Mouse (Mus musculus): ENCODE results near the gene Itgad.
"Not testable (repeated sequence)": the region's sequence is repeated elsewhere in the genome, so short reads cannot be mapped to it uniquely, and the experiment has no call there.

The Itgad gene

DNA sequence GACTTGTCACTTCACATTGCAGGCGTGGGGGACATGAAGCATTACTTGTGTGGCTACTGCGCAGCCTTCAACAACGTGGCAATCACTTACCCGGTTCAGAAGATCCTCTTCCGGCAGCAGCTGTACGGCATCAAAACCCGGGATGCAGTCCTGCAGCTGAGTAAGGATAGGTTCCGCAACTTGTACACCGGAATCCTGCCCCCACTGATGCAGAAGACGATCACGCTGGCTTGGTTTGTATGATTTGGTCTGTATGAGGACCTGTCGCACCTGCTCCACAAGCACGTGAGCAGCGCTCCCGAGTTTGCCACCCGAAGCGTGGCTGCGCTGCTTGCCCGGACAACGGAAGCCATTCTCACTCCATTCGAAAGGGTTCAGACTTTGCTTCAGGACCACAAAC, at the start of gene Itgad:
Gene Itgad, plus strand, starts transcription at position 301 of the 400 bp plus-strand sequence.
- no peak for DNase-seq

- no peak for DNase-seq
These were observed 48.9 kb upstream of the Itgad start for GRCm38 (mm10) chr7:128105246-128105645.

- DNase-seq = no peak
These were observed 46.7 kb upstream of the Itgad start for GRCm38 (mm10) chr7:128107462-128107861.

- DNase-seq = no peak
These were observed 43.9 kb upstream of the Itgad start for GRCm38 (mm10) chr7:128110314-128110713.

DNA sequence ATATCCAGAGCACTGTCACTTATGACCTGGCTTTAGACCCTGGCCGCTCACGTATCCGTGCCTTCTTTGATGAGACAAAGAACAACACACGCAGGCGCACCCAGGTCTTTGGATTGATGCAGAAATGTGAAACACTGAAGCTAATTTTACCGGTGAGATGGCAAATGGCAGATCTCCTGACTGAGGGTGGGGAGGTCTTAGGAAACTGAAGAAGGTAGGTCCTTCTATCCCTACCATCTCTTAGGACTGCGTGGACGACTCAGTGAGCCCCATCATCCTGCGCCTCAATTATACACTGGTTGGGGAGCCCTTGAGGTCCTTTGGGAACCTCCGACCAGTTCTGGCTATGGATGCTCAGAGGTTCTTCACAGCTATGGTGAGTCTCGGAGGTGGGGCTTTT, 42.0 kb upstream of the Itgad start:
- DNase-seq = no peak

- no peak for DNase-seq
These were observed 39.6 kb upstream of the Itgad start for GRCm38 (mm10) chr7:128114371-128115105.

DNA sequence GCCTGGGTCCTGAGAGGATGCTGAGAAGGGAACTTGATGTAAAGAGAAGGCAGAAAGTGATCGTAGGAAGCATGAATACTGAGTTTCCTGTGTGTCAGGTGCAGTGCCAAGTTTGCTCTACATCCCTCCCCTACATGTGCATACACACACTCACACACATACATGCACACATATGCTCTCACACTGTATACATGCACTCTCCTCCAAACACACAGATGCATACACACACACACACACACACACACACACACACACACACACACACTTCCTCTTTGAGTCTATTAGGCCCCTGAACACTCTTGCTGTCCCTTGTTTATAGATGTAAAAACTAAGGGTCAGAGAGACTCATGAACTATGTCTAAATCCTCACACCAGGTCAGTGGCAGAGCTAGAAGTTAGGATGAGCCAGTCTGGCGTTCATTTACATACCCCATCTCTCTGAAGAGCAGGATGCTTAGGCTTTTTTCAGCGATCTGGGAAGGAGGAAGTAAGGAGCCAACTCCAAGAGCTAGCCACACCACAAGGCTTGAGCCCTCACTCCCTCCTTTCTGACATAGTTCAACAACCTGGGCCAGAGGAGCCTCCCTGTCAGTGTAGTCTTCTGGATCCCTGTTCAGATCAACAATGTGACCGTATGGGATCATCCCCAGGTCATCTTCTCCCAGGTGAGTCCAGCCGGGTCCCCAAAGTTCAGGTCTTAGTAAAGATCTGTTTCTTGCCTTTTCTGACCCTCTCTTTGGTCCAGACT, 38.8 kb upstream of the Itgad start:
- DNase-seq = no peak

GRCm38 (mm10) chr7:128116396-128116795, 37.8 kb upstream of the Itgad start:
- DNase-seq = no peak

DNA sequence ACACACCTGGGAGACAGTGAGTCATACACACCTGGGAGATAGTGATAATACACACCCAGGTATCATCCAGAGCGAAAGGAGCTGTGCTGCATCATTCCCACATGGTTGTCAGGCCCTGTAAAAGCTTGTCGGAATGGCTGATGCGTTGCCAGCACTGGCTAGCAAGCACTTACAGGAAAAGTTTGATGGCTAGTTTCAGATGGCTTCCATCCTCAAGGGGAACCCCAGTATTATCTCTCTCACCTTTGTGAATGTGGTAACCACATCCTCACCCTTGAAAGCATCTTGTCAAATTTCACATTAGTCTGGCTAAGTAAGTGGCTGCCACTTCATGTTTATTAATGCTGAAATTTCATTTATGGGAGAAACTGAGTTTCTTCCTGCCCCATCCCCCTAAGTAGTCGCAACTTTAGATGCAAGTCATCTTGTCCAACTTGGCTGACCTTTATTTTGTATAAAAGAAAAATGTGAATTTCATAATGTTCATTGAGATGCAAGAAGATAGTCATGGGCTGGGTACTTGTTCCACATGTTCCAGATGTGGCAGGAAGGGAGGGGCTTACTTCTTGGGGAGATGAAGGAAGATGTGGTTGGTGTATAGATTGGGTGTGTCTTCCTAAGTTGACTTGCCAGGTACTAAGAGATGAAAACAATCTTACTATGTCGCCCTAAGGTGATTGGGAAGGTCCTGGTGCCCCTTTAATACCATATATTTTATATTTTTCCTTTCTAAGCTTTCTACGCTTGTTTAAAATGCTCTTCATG, 34.3 kb upstream of the Itgad start:
- no peak for DNase-seq

DNA sequence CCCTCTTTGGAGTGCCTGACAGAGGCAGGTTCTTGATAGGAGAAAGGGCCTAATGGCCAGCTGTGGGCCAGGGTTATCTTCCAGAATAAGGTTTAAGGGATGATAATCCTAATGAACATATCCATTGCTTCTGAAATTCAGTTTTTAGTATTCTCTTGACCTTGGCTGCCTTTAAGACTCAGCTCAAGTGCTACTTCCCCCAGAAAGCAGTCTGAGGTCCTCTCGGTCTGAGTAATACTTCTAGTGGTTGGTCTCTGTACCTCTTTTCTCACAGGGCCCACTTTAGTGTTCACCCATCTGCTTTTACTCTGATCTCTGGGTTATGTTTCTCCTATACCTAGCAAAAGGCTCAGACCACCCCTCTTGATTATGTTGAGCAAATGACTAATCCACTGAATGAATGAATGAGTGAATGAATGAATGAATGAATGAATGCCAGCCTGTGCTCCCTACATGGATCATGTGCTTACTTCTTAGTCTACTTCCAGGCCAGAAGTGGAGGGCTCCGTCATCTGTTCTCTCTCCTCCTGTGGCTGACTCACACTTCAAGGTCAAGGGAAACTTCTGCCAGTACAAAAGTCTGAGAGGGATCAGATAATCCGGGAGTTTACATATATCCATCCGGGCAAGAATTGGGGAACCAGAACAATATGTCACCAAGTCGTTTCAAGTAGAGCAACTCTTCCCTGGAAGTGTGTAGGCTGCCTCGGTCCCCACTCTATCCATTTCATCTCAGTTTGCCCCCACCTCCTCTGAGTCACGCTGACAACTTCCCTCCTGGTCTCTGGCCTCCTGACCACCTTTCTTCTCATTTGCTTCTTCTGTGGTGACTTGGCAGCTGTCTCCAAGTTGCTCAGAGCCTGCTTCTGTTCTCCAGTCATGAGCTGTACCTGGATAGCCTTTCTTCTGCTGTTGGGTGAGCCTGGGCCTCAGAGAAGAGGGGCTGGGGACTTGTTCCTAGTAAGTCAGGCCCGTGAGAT, 25.1 kb upstream of the Itgad start, which contains the start of gene Itgax:
Gene Itgax, plus strand, starts transcription at position 807 of the 980 bp plus-strand sequence.
- DNase-seq = no peak

DNA sequence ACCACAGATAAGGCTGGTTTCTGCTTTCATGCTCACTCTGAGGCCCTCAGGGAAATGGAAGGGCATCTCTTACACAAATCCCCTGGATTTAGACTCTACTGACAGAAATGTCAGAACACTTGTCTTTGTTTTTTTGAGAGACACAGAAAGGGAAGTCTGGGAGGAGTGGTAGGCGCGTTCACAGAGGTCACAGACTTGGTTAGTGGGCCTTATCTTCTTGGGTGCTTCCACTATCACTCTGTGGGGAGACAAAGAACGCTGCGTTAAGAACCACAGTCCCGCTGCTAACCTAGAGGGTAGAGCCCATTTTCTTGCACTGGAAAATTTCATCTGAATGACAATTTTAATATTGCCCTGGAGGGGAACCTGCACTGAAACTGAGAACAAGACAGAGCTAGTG, 22.0 kb upstream of the Itgad start:
- no peak for DNase-seq

- no peak for DNase-seq
These were observed 20.6 kb upstream of the Itgad start for GRCm38 (mm10) chr7:128133596-128133995.

DNA sequence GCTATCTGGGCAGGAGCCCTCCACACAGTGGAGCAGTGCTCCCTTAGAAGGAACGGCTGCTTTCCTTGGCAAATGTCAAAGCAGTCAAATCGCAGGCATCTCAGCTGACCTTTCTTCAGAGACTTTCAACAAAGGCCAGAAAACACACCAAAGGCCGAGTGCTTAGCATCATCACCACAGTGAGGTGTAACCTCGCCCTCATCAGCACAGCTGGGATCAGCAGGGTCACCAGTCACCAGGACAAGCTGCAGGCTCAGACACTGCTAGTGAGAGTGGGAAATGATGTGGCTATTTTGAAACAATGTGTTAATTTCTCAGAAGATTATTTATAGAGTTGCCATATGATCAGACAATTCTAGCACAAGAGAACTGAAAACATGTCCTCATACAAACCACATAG, 17.2 kb upstream of the Itgad start:
- no peak for DNase-seq

- peak; percentile 8 for DNase-seq
These were observed 14.6 kb upstream of the Itgad start for GRCm38 (mm10) chr7:128139611-128140010.

GRCm38 (mm10) chr7:128150970-128151369, 3.2 kb upstream of the Itgad start:
- DNase-seq = no peak

DNA sequence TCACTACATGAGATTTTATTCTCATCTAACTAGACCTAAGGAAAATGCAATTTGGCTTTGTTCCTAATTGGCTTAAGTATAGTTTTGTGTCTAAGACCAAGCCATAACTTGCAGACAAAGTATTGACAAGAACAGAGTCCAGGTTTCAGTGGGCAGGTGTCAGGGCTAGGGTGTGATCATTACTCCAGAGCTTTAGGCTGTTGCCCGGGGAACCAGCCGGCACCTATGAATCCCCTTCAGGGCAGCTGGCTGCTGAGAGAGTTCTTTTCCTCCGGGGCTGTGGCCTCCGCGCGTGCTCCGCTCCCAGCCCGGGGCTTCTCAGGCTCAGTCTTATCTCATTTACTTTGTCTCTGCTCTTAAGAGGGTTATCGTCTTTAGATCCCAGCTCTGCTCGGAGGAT, 748 bp downstream of the Itgad start:
- DNase-seq = no peak

GRCm38 (mm10) chr7:128158688-128159354, 4.6 kb downstream of the Itgad start:
- DNase-seq = not testable (repeated sequence)

DNA sequence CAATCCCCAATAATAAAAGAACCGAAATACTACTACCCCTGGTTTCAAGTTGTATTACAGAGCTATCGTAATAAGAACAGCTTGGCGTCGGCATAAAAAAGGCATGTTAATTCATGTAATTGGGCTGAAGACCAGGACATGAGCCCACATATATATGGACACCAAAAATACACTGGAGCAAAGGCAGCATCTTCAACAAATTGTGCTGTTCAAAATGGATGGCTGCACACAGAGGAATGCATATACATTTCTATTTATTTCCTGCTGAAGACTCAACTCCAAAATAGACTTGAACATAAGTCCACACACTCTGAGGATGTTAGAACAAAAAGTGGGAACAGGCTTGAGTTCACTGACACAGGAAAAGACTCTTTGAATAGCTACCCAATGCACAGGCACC, 9.8 kb downstream of the Itgad start:
- DNase-seq = no peak

DNA sequence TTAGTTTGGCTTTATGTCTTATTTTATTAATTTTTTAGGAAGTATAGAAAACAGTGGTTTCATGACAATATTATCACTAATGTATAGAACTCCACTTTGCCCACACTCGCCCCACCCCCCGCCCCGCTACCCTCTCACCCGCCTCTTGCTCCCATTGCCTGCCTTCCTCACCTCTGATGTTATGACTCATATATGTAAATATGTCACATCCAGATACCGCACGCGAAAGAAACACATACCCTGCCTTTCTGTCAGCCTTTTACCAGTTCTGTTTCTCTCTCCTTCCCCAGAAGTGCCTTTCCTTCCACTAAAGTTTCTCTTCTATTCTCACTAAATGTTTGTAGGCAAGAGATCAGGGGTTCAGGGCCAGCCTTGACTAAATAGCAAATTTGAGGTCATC, 12.2 kb downstream of the Itgad start:
- no peak for DNase-seq

DNA sequence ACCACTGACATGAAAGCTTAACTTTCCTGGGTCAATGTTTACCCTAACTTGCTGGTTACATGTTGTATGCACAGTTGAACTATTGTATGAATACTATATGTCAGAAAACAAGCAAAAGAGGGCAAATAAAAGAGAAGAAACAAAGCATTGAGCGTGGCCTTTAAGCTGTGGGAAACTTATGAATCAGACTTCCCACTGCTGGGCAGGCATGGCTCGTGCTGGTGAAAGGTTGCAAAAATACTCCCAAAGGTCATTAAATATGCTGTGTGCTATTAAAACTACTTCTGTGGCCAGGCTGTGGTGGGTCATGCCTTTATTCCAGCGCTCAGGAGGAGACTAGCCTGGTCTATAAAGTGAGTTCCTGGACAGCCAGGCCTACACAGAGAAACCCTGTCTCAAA, 15.8 kb downstream of the Itgad start:
- no peak for DNase-seq

DNA sequence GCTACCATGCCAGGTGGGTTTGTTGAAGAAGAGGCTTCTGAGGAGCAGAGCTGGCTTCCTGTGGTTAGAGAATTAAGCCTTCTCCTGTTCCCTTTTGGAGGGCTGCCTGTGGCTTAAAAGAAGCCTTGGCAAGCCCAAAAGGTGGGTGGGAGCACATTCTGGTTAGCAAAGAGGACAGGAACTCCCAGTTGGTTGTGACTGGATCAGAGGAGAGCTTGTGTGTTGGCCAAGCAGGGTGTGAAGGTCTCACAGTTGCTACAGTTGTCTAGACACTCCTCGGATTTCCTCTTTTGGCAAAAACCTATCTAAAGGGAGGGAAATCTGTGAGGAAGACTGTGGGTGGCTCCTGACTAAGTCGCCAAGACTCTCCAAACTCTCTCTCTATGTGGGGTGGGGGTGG, 24.2 kb downstream of the Itgad start:
- no peak for DNase-seq

GRCm38 (mm10) chr7:128180126-128180525, 25.9 kb downstream of the Itgad start:
- DNase-seq = no peak
